Mouse (Mus musculus) embryonic facial prominence, embryonic 13.5 days (tissue): ENCODE measurements around the gene Fem1a. TPM values are rescaled to one million over a fixed set of nuclear protein-coding genes. Genes with fewer than 3 reads are reported as not detected.

Source experiments
- ATAC-seq: fragments of 200-750 bp; cut with Nextera tagmentation; 2 replicates; pipeline ENCODE4 v1.8.0; 2017; ENCODE audit warnings: low read depth; ENCODE audit not compliant: insufficient number of reproducible peaks, insufficient read depth, low FRiP score, low TSS enrichment
- H3K27ac ChIP-seq: fragments of 300-500 bp; sonication (generic); 2 replicates; pipeline ENCODE4 v1.5.1; 2015; ENCODE audit warnings: moderate library complexity, mild to moderate bottlenecking, inconsistent platforms
- H3K27me3 ChIP-seq: fragments of 300-500 bp; sonication (generic); 2 replicates; pipeline ENCODE4 v1.6.1; 2015; ENCODE audit warnings: mild to moderate bottlenecking, inconsistent platforms
- H3K36me3 ChIP-seq: fragments of 300-500 bp; sonication (generic); 2 replicates; pipeline ENCODE4 v1.6.1; 2015; ENCODE audit warnings: mild to moderate bottlenecking, inconsistent platforms
- H3K4me1 ChIP-seq: fragments of 300-500 bp; sonication (generic); 2 replicates; pipeline ENCODE4 v1.6.1; 2015; ENCODE audit warnings: inconsistent platforms
- H3K4me2 ChIP-seq: fragments of 300-500 bp; sonication (generic); 2 replicates; pipeline ENCODE4 v1.6.1; 2015; ENCODE audit warnings: moderate library complexity, mild to moderate bottlenecking, inconsistent platforms
- H3K4me3 ChIP-seq: fragments of 300-500 bp; sonication (generic); 2 replicates; pipeline ENCODE4 v1.5.1; 2015; ENCODE audit warnings: mild to moderate bottlenecking, inconsistent platforms
- H3K9ac ChIP-seq: fragments of 300-500 bp; sonication (generic); 2 replicates; pipeline ENCODE4 v1.6.1; 2015; ENCODE audit warnings: mild to moderate bottlenecking, inconsistent platforms
- H3K9me3 ChIP-seq: fragments of 300-500 bp; sonication (generic); 2 replicates; pipeline ENCODE4 v1.6.1; 2016; ENCODE audit warnings: inconsistent platforms
- WGBS: fragments of 180-500 bp; shearing (Covaris S2); methylation state at CpG from one replicate; pipeline ENCODE4 v1.1.7; 2015; ENCODE audit warnings: mixed read lengths; 5-methylcytosine and 5-hydroxymethylcytosine counted together
- polyA plus RNA-seq: library from polyadenylated mRNA; unstranded; fragments of >200 nt; fragmentation: Nextera tagmentation; extraction: Ambion mirVana; gene quantifications from 2 replicates; pipeline ENCODE4 v1.2.1, GENCODE M21; 2015

Fem1a gene
- polyA plus RNA-seq, 1 experiment from 2014 or later: 13.5 TPM

DNA sequence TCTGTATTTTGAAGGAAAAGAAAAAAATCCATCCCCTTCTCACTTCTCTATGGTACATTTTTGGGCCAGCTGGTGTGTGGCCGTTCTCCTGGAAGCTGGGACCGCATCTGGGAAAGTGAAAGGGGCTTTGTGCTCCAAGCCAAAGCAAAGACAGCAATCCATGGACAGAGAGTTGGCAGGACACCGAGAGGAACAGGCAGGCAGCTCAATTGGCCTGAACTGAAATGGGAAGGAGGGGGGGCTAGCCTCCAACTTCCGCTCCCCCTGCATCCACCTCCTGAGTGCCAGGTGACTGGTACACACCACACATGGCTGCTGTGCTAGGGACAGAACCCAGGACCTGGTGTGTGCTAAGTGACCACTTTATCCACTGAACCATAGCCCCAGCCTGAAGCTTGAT lies 26.2 kb downstream of the Fem1a start:
- ATAC-seq: no peak
- H3K36me3 ChIP-seq: peaks cover 78% of the 10 kb centered on the region
- 77% methylated on average over 4 of the region's 4 CpGs for WGBS
- no peak overlapping the region for H3K4me2 ChIP-seq
- H3K9me3 ChIP-seq: no peaks in the 10 kb centered on the region
- no peak overlapping the region for H3K4me3 ChIP-seq
- no peaks in the 10 kb centered on the region for H3K27me3 ChIP-seq
- no peak overlapping the region for H3K27ac ChIP-seq
- no peak overlapping the region for H3K9ac ChIP-seq
- H3K4me1 ChIP-seq: peaks cover 12% of the 10 kb centered on the region

DNA sequence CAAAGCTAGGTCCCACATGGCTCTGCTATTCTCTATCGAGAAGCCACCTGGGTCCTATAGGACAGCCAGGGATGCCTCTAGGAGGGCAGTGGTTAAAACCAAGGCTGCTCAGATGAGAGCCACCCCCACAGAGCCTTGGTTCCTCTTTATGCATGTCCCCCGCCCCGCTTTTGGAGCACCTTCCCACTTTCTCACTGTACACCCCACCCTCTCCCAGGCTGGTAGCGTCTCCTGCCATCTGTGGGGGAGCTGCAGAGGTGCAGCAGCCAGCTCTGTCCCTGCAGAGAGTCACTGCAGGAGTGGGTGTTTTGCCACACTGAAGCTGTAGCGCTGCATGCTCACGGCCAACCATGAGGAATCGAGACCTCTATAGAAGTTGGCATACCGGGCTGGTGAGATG lies 26.7 kb downstream of the Fem1a start:
- no peak for ATAC-seq
- Histone ChIP-seq H3K27me3 (no peaks in the 10 kb centered on the region), H3K36me3 (peaks cover 78% of the 10 kb centered on the region), H3K4me3 (no peak overlapping the region), H3K4me2 (no peak overlapping the region), H3K27ac (no peak overlapping the region), H3K4me1 (peaks cover 17% of the 10 kb centered on the region), H3K9ac (no peak overlapping the region), H3K9me3 (no peaks in the 10 kb centered on the region)
- 93% methylated on average over 8 of the region's 8 CpGs for WGBS

DNA sequence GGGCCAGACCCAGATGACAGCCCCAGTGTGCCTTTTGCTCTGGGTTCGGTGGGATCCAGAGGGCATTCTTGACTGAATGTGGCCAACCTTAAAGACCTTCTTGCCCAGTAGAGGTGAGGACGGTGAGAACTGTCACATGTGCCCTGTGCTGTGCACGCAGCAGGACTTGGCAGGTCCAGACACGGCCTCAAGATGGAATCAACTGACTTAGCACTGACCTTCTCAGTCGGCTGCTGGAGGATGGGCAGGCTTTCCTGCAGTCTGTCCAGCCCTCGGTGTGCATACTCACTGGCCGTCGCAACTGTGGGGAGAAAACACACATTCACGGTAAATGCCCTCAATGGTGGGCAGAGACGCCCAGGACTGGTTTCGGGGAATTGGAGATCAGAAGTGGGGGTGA lies 29.4 kb downstream of the Fem1a start:
- Histone ChIP-seq H3K36me3 (peaks cover 56% of the 10 kb centered on the region), H3K9me3 (no peaks in the 10 kb centered on the region), H3K27ac (no peak overlapping the region), H3K9ac (no peak overlapping the region), H3K4me2 (no peak overlapping the region), H3K27me3 (no peaks in the 10 kb centered on the region), H3K4me1 (peaks cover 32% of the 10 kb centered on the region), H3K4me3 (no peak overlapping the region)
- 93% methylated on average over 11 of the region's 11 CpGs for WGBS
- ATAC-seq: no peak

DNA sequence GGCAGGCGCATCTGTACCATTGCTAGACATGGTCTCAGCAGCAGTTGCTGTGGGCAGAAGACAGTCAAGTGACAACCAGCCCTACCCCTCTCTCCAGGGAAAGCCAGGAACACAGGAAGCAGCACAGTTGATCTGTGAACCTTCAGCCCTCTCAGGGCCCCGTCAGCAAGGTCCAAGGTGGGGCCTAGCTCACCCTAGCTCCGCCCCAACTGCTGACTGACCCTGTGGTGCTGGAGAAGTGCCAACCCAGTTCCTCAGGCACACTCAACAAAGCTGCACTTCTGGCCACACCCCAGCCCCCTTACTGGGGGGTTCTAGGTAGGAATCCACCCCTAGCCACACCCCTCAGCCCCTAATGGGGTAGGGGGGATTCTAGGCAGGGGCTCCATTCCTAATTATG lies 31.2 kb downstream of the Fem1a start:
- Histone ChIP-seq H3K27me3 (no peaks in the 10 kb centered on the region), H3K4me1 (peaks cover 40% of the 10 kb centered on the region), H3K9me3 (no peaks in the 10 kb centered on the region), H3K4me2 (peak overlapping the region; percentile 82), H3K27ac (0 out of 2 replicates have a peak overlapping the region, but pooled peaks have one; percentile 11), H3K4me3 (no peak overlapping the region), H3K9ac (peak overlapping the region; percentile 57), H3K36me3 (peaks cover 41% of the 10 kb centered on the region)
- no peak for ATAC-seq
- 63% methylated on average over 3 of the region's 3 CpGs for WGBS

DNA sequence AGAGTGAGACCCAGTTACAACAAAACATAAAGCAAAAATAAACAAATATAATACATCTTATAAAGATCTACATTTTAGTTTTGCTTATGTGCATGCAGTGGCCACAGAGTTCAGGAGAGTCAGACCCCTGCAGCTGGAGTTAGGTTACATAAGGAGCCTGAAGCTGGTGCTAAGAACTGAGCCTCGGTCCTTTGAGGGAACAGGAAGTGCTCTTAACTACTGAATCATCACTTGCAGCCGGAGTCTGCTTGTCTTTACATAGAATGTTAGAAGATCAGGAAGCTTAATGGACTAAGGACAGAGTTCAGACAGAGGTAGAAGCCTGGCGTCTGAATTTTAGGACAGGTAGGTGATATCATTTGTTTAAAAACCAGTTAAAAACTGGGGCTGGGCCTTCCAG lies 32.3 kb downstream of the Fem1a start:
- no peaks in the 10 kb centered on the region for H3K9me3 ChIP-seq
- WGBS: 28% methylated on average over 3 of the region's 3 CpGs
- no peak for ATAC-seq
- H3K36me3 ChIP-seq: peaks cover 33% of the 10 kb centered on the region
- peak overlapping the region; percentile 82 for H3K4me2 ChIP-seq
- H3K9ac ChIP-seq: peak overlapping the region; percentile 80
- H3K27me3 ChIP-seq: no peaks in the 10 kb centered on the region
- H3K27ac ChIP-seq: peak overlapping the region; percentile 96
- H3K4me1 ChIP-seq: peaks cover 40% of the 10 kb centered on the region
- H3K4me3 ChIP-seq: peak overlapping the region; percentile 59

DNA sequence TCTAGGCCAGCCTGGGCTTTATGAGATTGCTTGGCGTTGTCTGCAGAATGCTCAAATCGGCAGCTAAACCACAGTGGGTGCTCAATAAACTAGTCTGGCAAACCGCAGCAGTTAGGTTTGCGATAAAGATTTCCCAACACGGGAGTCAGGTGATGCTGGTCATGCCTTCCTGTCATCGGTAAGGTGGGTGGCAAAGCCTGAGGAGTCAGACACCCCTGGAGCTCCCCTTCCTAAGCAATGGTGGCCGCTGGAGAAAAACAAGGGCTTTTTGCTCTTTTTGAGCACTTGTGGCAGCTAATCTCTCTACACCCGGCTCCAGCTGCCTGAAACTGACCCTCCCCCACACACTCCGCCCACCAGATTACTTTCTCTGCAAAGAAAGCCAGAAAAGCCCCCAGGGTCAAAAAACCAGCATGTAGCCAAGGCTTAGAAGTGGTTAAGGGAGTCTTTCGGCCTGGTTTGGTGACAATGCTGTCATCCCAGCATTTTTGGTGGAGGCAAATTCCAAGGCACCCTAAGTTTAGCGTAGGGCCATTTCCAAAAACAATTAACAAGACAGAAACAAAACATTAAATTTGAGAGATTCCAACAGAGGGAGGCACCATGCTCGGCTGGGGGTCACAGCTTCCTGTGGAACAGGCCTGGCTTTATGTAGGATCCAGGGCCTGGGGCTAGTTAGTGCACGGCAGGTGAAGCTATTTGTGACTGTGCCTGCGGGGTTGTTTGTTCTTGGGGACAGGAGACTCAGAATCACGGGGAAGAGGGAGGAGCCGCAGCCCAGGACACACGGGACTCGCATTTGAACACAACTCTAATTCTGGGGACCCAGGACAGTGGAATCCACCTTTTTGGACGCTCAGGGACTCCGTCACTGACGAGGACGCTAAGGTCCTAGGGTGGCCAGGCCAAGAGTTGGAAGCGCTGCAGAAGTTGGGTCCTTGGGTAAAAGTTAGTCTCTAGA lies 33.0 kb downstream of the Fem1a start:
- H3K36me3 ChIP-seq: peaks cover 25% of the 10 kb centered on the region
- no peaks in the 10 kb centered on the region for H3K27me3 ChIP-seq
- H3K4me2 ChIP-seq: peak overlapping the region; percentile 82
- H3K9ac ChIP-seq: peak overlapping the region; percentile 80
- WGBS: 2% methylated on average over 23 of the region's 23 CpGs
- H3K9me3 ChIP-seq: no peaks in the 10 kb centered on the region
- H3K4me3 ChIP-seq: peak overlapping the region; percentile 59
- peak; percentile 2; the same call in 1 of the 2 replicates for ATAC-seq
- peak overlapping the region; percentile 96 for H3K27ac ChIP-seq
- peaks cover 40% of the 10 kb centered on the region for H3K4me1 ChIP-seq

DNA sequence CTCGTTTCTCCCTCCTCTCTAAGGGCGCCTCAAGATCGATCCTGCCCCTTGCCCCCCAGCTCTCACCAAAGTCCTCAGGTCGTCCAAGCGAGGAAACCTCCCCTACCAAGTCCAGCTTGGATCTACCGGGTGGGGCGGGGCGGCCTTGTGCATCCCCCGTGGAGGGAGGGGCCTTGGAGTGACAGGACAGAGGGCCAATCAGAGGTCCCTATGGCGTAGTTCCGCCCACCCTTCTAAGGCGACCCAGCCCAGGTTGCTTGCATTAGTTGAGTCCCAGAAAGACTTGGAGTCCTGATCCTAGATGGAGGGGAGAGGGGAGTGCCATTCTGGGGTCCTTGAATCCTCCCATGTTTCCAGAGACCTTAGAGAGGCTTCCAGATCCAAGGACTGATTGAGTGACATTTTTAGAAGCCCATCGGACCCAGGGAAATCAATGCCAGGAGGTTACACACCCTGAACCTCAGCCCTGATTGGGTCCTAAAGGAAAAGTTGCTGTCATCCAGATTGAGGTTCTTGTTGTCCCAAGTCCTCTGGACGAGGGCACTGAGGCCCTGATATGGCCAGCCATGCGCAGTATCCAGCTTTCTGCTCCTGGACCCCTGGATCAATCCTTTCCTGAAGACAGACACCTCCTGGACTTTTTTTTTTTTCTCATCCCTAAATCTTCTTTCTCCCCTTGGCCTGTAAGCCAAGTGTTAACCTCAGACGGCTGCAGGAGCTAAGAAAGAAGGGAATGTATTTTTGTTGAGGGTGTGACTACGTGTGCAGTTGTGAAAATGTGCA lies 34.0 kb downstream of the Fem1a start:
- peak; percentile 91 for ATAC-seq
- Histone ChIP-seq H3K27ac (peak overlapping the region; percentile 96), H3K36me3 (peaks cover 16% of the 10 kb centered on the region), H3K4me3 (peak overlapping the region; percentile 59), H3K9me3 (no peaks in the 10 kb centered on the region), H3K9ac (peak overlapping the region; percentile 80), H3K4me1 (peaks cover 40% of the 10 kb centered on the region), H3K4me2 (peak overlapping the region; percentile 82), H3K27me3 (no peaks in the 10 kb centered on the region)
- WGBS: 2% methylated on average over 17 of the region's 17 CpGs

DNA sequence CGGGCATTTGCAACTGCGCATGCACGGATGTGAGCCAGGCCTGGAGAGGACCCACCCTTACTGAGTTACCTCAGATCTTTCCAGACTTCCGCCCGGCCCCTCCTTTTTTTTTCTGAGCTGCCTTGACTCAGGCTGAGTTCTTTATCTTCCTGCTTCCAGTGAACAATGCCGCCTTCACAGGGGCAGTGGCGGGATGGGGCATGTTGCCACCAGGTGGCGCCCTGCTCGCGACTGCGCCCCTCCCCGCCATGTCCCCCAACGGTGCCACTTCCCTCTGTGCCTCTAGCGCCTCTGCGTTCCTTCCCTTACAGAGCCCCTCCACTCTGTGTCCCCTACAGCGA lies 34.5 kb downstream of the Fem1a start:
- under 1% methylated on average over 16 of the region's 16 CpGs for WGBS
- Histone ChIP-seq H3K9me3 (no peaks in the 10 kb centered on the region), H3K27ac (peak overlapping the region; percentile 96), H3K4me2 (peak overlapping the region; percentile 82), H3K4me1 (peaks cover 40% of the 10 kb centered on the region), H3K9ac (peak overlapping the region; percentile 80), H3K4me3 (peak overlapping the region; percentile 59), H3K27me3 (no peaks in the 10 kb centered on the region), H3K36me3 (peaks cover 10% of the 10 kb centered on the region)
- ATAC-seq: peak; percentile 88

DNA sequence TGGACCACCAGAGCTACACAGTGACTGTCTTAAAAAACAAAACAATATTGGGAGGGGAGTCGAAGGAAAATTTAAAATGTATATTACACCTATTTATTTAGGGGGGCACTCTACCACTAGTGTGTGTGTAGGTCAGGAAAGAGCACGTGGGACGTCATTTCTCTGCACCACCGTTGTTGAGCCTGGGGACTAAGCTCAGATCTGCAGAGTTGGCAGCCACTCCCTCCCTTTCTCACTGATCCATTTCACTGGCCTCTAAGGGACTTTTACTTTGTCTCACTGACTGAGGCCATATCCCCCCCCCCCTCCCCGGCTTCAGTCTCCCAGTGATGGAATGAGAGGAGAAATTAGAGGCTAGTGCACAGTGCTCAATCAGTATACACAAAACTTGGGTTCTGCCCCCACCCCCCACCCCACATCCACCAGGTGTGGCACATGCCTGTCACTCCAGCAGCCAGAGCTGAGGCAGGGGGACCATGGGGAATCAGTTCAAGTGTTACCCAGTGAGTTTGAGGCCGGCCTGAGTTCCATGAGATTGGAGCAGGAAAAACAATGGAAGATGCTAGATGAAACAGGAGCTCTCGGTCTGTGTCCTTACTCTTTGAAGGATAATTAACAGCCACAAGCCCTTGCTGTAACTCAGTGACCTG lies 35.3 kb downstream of the Fem1a start:
- 0 out of 2 replicates have a peak overlapping the region, but pooled peaks have one; percentile 82 for H3K4me2 ChIP-seq
- no peak overlapping the region for H3K9ac ChIP-seq
- no peak overlapping the region for H3K4me3 ChIP-seq

DNA sequence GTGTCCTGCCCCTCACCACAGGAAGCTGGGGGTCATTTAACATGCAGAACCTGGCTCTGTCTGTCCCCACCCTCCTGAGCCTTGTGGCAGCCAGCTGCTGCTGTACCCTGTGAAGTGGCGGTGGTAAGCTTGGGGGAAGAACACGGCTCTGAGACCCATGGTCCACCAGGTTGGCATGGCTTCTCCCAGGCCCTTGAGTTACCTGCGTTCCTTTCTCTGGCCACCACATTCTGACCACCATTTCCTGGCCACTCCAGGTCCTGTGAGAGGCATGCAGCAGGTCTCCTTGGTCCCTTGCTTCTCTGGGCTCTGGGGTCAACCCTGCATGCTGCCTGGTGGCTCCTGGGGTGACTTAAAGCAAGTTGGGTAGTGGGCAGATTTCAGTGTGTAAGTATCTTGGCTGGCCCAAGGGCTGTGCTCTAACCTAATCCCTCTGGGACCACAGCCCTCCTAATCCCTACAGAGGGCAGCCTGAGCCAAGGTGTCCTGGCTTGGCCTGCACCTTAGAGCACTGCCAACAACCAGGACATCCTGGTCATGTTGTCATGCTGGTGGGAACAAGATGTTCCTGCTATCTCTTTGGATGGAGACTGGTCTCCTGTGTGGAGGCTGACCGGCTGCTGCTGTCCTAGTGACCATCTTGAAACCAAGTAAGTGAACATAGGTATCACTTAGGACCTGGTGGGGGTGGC lies 36.1 kb downstream of the Fem1a start, which contains the start of gene Plin3:
Gene Plin3 (minus strand): TSS at position 343 of the 692 bp plus-strand sequence.
- Histone ChIP-seq H3K9me3 (no peaks in the 10 kb centered on the region), H3K27ac (peak within 1 kb of the TSS; percentile 48; the same call in 1 of the 2 replicates), H3K36me3 (no peaks in the 10 kb centered on the region), H3K4me3 (no peak within 1 kb of the TSS), H3K4me2 (no peak within 1 kb of the TSS), H3K9ac (no peak within 1 kb of the TSS), H3K4me1 (peaks cover 38% of the 10 kb centered on the region), H3K27me3 (no peaks in the 10 kb centered on the region)
- WGBS: 89% methylated on average over 4 of the region's 4 CpGs
- ATAC-seq: no peak

More for the DNA sequence above, 35.3 kb downstream of the Fem1a start:
- Histone ChIP-seq H3K27ac (peak overlapping the region; percentile 96), H3K4me1 (peaks cover 40% of the 10 kb centered on the region), H3K36me3 (peaks cover 2% of the 10 kb centered on the region; the same call in 1 of the 2 replicates), H3K27me3 (no peaks in the 10 kb centered on the region), H3K9me3 (no peaks in the 10 kb centered on the region)
- ATAC-seq: no peak
- 75% methylated on average over 7 of the region's 7 CpGs for WGBS

DNA sequence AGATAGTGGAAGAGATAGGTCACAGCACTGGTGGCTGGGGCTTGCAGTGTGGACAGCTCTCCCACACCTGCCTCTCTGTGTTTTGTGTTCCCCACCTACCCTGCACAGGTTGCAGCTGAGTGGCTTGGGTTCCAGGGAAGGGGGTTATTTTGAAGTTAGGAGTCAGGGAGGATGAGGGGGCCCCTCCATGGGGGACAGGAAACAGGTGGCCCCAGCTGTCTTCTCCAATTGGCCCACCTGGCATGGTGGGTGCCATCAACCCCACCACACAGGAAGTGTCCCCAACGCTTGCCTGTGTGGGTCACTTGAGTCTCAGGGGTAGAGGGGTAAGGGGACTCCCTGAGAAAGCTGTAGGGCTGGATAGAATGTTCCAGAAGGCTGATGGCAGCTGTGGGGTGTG lies 36.7 kb downstream of the Fem1a start:
- no peaks in the 10 kb centered on the region for H3K27me3 ChIP-seq

More for the DNA sequence above, 36.7 kb downstream of the Fem1a start:
- WGBS: 75% methylated on average over 1 of the region's 1 CpGs
- no peak for ATAC-seq
- H3K4me1 ChIP-seq: peaks cover 32% of the 10 kb centered on the region
- no peaks in the 10 kb centered on the region for H3K36me3 ChIP-seq
- H3K4me3 ChIP-seq: no peak overlapping the region
- H3K9me3 ChIP-seq: no peaks in the 10 kb centered on the region
- no peak overlapping the region for H3K9ac ChIP-seq
- no peak overlapping the region for H3K4me2 ChIP-seq
- H3K27ac ChIP-seq: no peak overlapping the region
